10 mouse cellular contexts compared by ENCODE assay signal in genomic region chr14:88347177-88347576, GRCm38 (mm10).
DNase-seq lines count a peak whose midpoint lies in the region; ATAC-seq and TF ChIP-seq lines count a peak whose summit lies in the region.
"Had no signal": no experiment of that assay in that cellular context is flagged by ENCODE, and none has a peak within 500 bp of the region (broad histone marks: within the 10 kb centered on the region; RNA-seq: fewer than 3 reads in every experiment).

No protein-coding gene starts in this region.

- no peak overlapping the region for H3K4me3 ChIP-seq in kidney, postnatal 0 days (replicated peaks; ENCODE audit: low read depth, low read length)
- H3K4me3 ChIP-seq in kidney, adult 2 months (ENCODE audit: insufficient read depth, low read depth, low read length) = no peak overlapping the region
- H3K4me3 ChIP-seq in forebrain, postnatal 0 days (ENCODE audit: low read depth, low read length) = no peak overlapping the region

- no peak for ATAC-seq in kidney, postnatal 0 days (replicated peaks; ENCODE audit: low FRiP score, low read depth)
- ATAC-seq in forebrain, postnatal 0 days = peak; percentile 95
- ATAC-seq: midbrain, embryonic 16.5 days had no signal

- TF ChIP-seq POLR2A in kidney, adult 2 months (IDR thresholded peaks at IDR 0.05; ENCODE audit: low read depth, low read length) = no peak

- no peak overlapping the region for H3K4me2 ChIP-seq in kidney, postnatal 0 days (ENCODE audit: low read length)
- no peak overlapping the region for H3K4me2 ChIP-seq in forebrain, postnatal 0 days (ENCODE audit: low read depth)

- WGBS in kidney, postnatal 0 days = 60% methylated on average over 4 of the region's 4 CpGs
- 66% methylated on average over 4 of the region's 4 CpGs for WGBS in kidney, adult 2 months
- 38% methylated on average over 4 of the region's 4 CpGs for WGBS in forebrain, postnatal 0 days

- H3K27ac ChIP-seq in kidney, postnatal 0 days = no peak overlapping the region
- H3K27ac ChIP-seq in kidney, adult 2 months (ENCODE audit: insufficient read depth, low read depth, low read length) = no peak overlapping the region
- H3K27ac ChIP-seq in forebrain, postnatal 0 days (ENCODE audit: low read depth, low read length) = no peak overlapping the region

- no peak for TF ChIP-seq CTCF in kidney, postnatal 0 days (IDR thresholded peaks at IDR 0.05; ENCODE audit: low read depth)
- TF ChIP-seq CTCF in kidney, adult 2 months (conservative IDR thresholded peaks at IDR 0.05; ENCODE audit: insufficient read depth, insufficient read length, low read depth, low read length) = no peak
- TF ChIP-seq CTCF in forebrain, postnatal 0 days (IDR thresholded peaks at IDR 0.05; ENCODE audit: low read depth) = no peak

- H3K9ac ChIP-seq in kidney, postnatal 0 days (ENCODE audit: low read depth, low read length) = no peak overlapping the region
- H3K9ac ChIP-seq in forebrain, postnatal 0 days = no peak overlapping the region

- H3K27me3 ChIP-seq in kidney, postnatal 0 days (ENCODE audit: insufficient read depth, low read length) = no peaks in the 10 kb centered on the region
- H3K27me3 ChIP-seq in kidney, adult 2 months (replicated peaks; ENCODE audit: control insufficient read depth, insufficient read depth, low read length) = no peaks in the 10 kb centered on the region
- no peaks in the 10 kb centered on the region for H3K27me3 ChIP-seq in forebrain, postnatal 0 days (ENCODE audit: insufficient read depth, low read length)

- H3K4me1 ChIP-seq in kidney, postnatal 0 days (replicated peaks; ENCODE audit: insufficient read depth, low read length) = no peaks in the 10 kb centered on the region
- H3K4me1 ChIP-seq in kidney, adult 2 months (ENCODE audit: control insufficient read depth, insufficient read depth, low read length) = no peaks in the 10 kb centered on the region
- H3K4me1 ChIP-seq in forebrain, postnatal 0 days (ENCODE audit: insufficient read depth) = no peaks in the 10 kb centered on the region

- DNase-seq in kidney, postnatal 0 days (ENCODE audit: low spot score) = peak; percentile 7
- no peak for DNase-seq in kidney, adult 2 months
- peak; percentile 67 for DNase-seq in forebrain, postnatal 0 days
- DNase-seq in layer of hippocampus, adult 8-10 months (ENCODE audit: low spot score in 2 of 2) = peak; percentile 74 to 78
- peak; percentile 67 for DNase-seq in lung, postnatal 36 days
- no peak for DNase-seq in adrenal gland, adult 2 months
- DNase-seq in cerebellum, adult 18-20 months = no peak
- no peak for DNase-seq in thymus, postnatal 10 days (ENCODE audit: low spot score in 2 of 2)
- DNase-seq: gastrocnemius, postnatal 25 days had no signal

- no peaks in the 10 kb centered on the region for H3K9me3 ChIP-seq in kidney, postnatal 0 days (replicated peaks; ENCODE audit: low read length)
- H3K9me3 ChIP-seq in forebrain, postnatal 0 days (ENCODE audit: low read length) = no peaks in the 10 kb centered on the region

- no peaks in the 10 kb centered on the region for H3K36me3 ChIP-seq in kidney, postnatal 0 days (ENCODE audit: insufficient read depth, low read length)
- H3K36me3 ChIP-seq in kidney, adult 2 months (ENCODE audit: control insufficient read depth, insufficient read depth, low read length) = no peaks in the 10 kb centered on the region
- H3K36me3 ChIP-seq in forebrain, postnatal 0 days (ENCODE audit: insufficient read depth) = no peaks in the 10 kb centered on the region

Comparison
In these comparisons a context has a peak if more than half of its experiments do, and no peak if none do; other contexts are left out.
1. DNase-seq: peak in kidney, postnatal 0 days (single experiment), forebrain, postnatal 0 days (single experiment), layer of hippocampus, adult 8-10 months (2 of 2) and lung, postnatal 36 days (single experiment); none in kidney, adult 2 months (single experiment), adrenal gland, adult 2 months (single experiment), cerebellum, adult 18-20 months (0 of 2) and thymus, postnatal 10 days (0 of 2).